Mouse (Mus musculus) liver, adult 2 months (tissue): ENCODE measurements around the gene Apof.

ENCODE experiments used
- CTCF ChIP-seq: fragments of 200-500 bp; IDR thresholded peaks from 2 replicates; pipeline ENCODE4 v1.5.1; 2011; ENCODE audit warnings: low read depth, low read length, control low read depth
- POLR2A ChIP-seq: fragments of 200-500 bp; IDR thresholded peaks from 2 replicates; pipeline ENCODE4 v1.6.1; 2011; ENCODE audit warnings: low read length, control low read depth; ENCODE audit not compliant: insufficient read depth; ENCODE audit errors: extremely low read depth

DNA sequence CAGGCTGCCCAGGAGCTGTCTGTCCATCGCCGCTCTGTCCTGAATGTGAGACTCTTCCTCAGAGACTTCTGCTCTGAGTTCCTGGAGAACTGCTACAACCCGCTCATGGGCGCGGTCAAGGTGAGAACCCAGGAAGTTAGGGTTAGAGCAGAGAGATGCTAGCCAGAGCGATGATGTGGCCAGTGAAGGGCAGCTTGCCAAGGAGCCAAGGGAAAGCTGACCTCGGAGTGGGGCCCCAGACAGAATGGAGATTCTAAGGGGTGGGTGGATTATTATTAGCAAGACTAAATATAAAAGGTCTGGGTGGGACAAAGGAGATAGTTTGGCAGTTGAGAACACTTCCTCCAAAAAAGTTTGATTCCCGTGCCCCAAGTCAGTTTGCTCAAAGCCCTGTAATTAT, 25.2 kb upstream of the Apof start:
- TF ChIP-seq CTCF (no peak), POLR2A (no peak)
